Mouse (Mus musculus): ENCODE measurements around the gene Leap2.

DNA sequence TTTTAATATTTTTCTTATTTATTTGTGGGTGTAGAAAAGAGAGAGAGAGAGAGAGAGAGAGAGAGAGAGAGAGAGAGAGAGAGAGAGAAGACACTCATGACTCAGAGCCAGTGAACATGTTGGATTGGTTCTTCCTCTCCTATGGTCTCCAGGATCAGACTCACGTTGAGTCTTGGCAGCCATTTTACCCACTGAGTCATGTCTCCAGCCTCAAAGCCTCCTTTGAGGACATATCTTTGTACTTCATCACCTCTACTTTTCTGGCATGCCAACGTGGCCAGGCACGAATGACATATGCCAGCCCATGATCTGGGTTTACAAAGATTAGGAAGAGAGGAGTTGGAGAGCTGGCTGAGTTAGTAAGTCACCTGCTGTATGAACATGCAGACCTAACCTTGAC lies 37.2 kb upstream of the Leap2 start:
- no peak for TF ChIP-seq CTCF (IDR thresholded peaks at IDR 0.05; ENCODE audit: borderline replicate concordance, control insufficient read depth, extremely low read depth, insufficient read depth, low read length, poor library complexity)
- TF ChIP-seq POLR2A (IDR thresholded peaks at IDR 0.05; ENCODE audit: control insufficient read depth, extremely low read depth, insufficient read depth, low read length, poor library complexity), result no peak

Data from thymus, adult 2 months (tissue).